Mouse (Mus musculus) G1E (cell line): ENCODE measurements around the gene Kdelr3. TPM values are rescaled to one million over a fixed set of nuclear protein-coding genes. Genes with fewer than 3 reads are reported as not detected.

Source experiments
- ATAC-seq: 2 replicates; pipeline ENCODE4 v1.8.0; 2016; ENCODE audit warnings: mild to moderate bottlenecking; ENCODE audit not compliant: insufficient number of reproducible peaks, poor library complexity, low FRiP score, severe bottlenecking; ENCODE audit errors: extremely low read depth
- DNase-seq: peaks from one replicate; pipeline ENCODE4 v3.0.0; 2012; ENCODE audit warnings: low spot score
- H3K27me3 ChIP-seq: 2 replicates; pipeline ENCODE4 v1.6.1; 2012; ENCODE audit warnings: mild to moderate bottlenecking, low read length, inconsistent platforms; ENCODE audit not compliant: insufficient read depth
- H3K36me3 ChIP-seq: replicated peaks from 2 replicates; pipeline ENCODE3; 2012; ENCODE audit warnings: mild to moderate bottlenecking, inconsistent platforms
- H3K4me1 ChIP-seq: 2 replicates; pipeline ENCODE4 v1.6.1; 2012; ENCODE audit warnings: low read depth, low read length, inconsistent platforms, mixed read lengths; ENCODE audit not compliant: insufficient read depth
- H3K4me3 ChIP-seq: 2 replicates; pipeline ENCODE4 v1.5.1; 2012; ENCODE audit warnings: low read depth, mild to moderate bottlenecking, inconsistent platforms, low read length, moderate library complexity, mixed read lengths
- H3K9me3 ChIP-seq: replicated peaks from 2 replicates; pipeline ENCODE4 v1.6.1; 2012; ENCODE audit warnings: inconsistent platforms
- CTCF ChIP-seq: IDR thresholded peaks from 2 replicates; pipeline ENCODE4 v1.5.1; 2012; ENCODE audit warnings: low read depth, low read length, inconsistent platforms, mixed read lengths
- GATA1 ChIP-seq: IDR thresholded peaks from 2 replicates; pipeline ENCODE4 v1.6.1; 2012; ENCODE audit warnings: borderline replicate concordance, low read length, inconsistent platforms, mixed read lengths
- GATA2 ChIP-seq: IDR thresholded peaks from 2 replicates; pipeline ENCODE4 v1.6.1; 2012; ENCODE audit warnings: low read depth, low read length, inconsistent platforms, borderline replicate concordance
- POLR2AphosphoS5 ChIP-seq: IDR thresholded peaks from 2 replicates; pipeline ENCODE4 v1.6.1; 2012; ENCODE audit warnings: low read depth, low read length, inconsistent platforms; ENCODE audit not compliant: insufficient replicate concordance
- TAL1 ChIP-seq: conservative IDR thresholded peaks from 2 replicates; pipeline ENCODE4 v1.6.1; 2012; ENCODE audit warnings: low read depth, low read length, inconsistent platforms, mixed read lengths
- polyA plus RNA-seq: library from polyadenylated mRNA; stranded (reverse); fragments of >175 nt; gene quantifications from 2 replicates; pipeline ENCODE4 v1.2.3, GENCODE M21; 2012
- total RNA-seq, 2 experiments: library from RNA; stranded (forward) in 1 of 2; stranded (reverse) in 1 of 2; fragments of 200-1000 nt in 1 of 2; fragments of >200 nt in 1 of 2; fragmentation: Nextera tagmentation in 1 of 2; gene quantifications; 2 replicates each; pipeline ENCODE4 v1.2.3; 2014 to 2017

Kdelr3 gene
- total and polyA plus RNA-seq, 3 experiments, result 0.05 TPM; not detected in 2

- Histone ChIP-seq H3K4me1 (peaks cover 19% of the 10 kb centered on the region), H3K9me3 (peaks cover 7% of the 10 kb centered on the region), H3K36me3 (peaks cover 12% of the 10 kb centered on the region), H3K27me3 (peaks cover 23% of the 10 kb centered on the region), H3K4me3 (no peak overlapping the region)
- no peak for DNase-seq
- no peak for ATAC-seq
- TF ChIP-seq GATA2, result no peak
- no peak for TF ChIP-seq TAL1
- no peak for TF ChIP-seq CTCF
- TF ChIP-seq GATA1, result no peak
- no peak for TF ChIP-seq POLR2AphosphoS5
These were observed 32.0 kb downstream of the Kdelr3 start for GRCm38 (mm10) chr15:79548226-79548625.

DNA sequence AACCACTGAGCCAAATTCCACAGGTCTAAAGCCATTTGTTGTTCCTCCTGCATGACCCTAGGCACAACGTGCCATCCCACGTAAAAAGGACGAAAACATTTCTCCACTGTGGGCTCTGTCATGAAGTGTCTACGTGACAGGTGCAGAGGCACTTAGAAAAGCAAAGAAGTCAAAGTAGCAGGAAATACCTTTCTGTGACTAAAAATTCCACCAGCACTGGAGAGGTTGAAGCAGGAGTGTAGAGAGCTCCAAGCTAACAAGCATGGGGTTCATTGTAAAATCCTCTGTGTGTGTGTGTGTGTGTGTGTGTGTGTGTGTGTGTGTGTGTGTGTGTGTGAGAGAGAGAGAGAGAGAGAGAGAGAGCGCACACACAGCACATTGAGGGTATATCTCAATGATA lies 36.4 kb downstream of the Kdelr3 start:
- Histone ChIP-seq H3K27me3 (peaks cover 37% of the 10 kb centered on the region), H3K4me3 (no peak overlapping the region), H3K9me3 (no peaks in the 10 kb centered on the region), H3K36me3 (no peaks in the 10 kb centered on the region), H3K4me1 (no peaks in the 10 kb centered on the region)
- no peak for DNase-seq
- TF ChIP-seq GATA1, result no peak
- no peak for TF ChIP-seq CTCF
- no peak for TF ChIP-seq TAL1
- no peak for TF ChIP-seq GATA2
- no peak for TF ChIP-seq POLR2AphosphoS5
- no peak for ATAC-seq

DNA sequence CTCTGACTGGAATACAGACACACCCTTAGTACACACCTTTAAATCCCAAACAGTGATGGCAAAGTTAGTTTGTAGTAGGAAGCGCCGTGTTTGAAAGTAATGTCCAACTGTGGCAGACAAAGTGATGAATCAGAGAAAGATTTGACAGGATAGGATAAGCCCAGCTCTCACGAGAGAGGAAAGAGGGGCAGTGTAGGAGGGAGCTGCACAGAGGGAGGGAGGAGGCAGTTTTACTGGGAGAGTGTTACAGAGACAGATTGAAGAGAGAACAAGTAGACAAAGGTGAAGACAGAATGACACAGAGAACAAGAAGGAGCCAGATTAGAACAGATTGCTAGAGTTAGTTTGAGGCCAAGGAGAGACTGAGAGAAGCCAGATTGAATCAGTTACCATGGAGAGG lies 43.4 kb downstream of the Kdelr3 start:
- Histone ChIP-seq H3K36me3 (no peaks in the 10 kb centered on the region), H3K4me1 (no peaks in the 10 kb centered on the region), H3K9me3 (no peaks in the 10 kb centered on the region), H3K4me3 (no peak overlapping the region), H3K27me3 (peaks cover 35% of the 10 kb centered on the region)
- TF ChIP-seq GATA1, result no peak
- TF ChIP-seq CTCF, result no peak
- no peak for TF ChIP-seq POLR2AphosphoS5
- TF ChIP-seq TAL1, result no peak
- no peak for TF ChIP-seq GATA2
- ATAC-seq (no peak), DNase-seq (no peak)

DNA sequence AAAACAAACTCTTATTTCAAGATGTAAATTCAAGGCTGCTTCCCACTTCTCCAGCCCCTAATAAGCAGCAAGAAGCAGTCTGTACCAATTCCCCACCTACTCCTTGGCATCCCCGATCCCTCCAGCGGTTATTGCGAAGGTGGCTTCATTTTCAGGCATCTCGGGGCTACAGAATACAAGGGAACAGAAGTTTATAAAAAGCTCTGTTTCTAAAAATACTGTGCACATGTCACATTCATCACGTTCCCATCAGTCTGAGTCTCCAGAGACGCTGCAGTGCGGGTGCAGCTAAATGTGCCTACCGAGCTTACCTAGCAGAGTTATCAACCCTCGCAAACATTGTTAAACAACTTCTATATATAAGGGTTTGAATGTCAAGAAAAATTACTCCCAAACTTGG lies 46.2 kb downstream of the Kdelr3 start:
- TF ChIP-seq GATA1 (no peak), TAL1 (no peak), GATA2 (no peak), CTCF (no peak), POLR2AphosphoS5 (no peak)
- no peak overlapping the region for H3K4me3 ChIP-seq
- H3K4me1 ChIP-seq, result no peaks in the 10 kb centered on the region
- H3K27me3 ChIP-seq, result peaks cover 31% of the 10 kb centered on the region
- no peaks in the 10 kb centered on the region for H3K36me3 ChIP-seq
- H3K9me3 ChIP-seq, result no peaks in the 10 kb centered on the region
- no peak for DNase-seq
- no peak for ATAC-seq

DNA sequence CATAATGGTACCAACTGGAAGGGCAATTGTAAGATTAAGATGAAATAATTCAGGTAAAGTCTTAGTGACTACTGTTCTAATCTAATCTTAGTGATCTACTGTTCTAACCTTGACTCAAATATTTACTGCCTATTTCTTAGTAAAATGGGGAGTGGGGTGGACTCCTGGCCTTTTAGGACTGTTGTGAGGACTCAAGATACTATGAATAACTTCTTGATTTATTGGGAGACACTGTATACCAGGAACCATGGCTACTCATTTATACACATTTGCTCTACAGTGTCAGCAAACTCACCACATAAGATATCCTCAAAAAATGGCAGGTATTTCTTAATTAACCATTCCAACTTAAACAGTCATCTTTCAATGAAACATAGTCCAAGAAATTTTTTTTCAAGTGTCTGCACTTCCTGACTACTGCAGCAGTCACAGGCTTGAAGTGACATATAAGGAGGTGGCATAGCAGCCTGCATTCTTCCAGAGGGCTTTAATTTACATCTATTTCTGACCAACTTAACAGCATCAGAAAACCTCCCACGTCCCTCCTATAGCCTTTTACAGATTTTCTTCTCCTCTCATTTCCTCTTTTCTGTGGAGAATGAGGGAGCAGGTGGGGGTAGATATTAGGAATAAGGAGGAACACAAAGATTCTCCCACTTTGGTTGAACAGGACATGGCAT lies 59.5 kb downstream of the Kdelr3 start:
- H3K4me1 ChIP-seq, result no peaks in the 10 kb centered on the region
- TF ChIP-seq POLR2AphosphoS5 (no peak), GATA2 (no peak), CTCF (no peak), TAL1 (no peak), GATA1 (no peak)
- H3K27me3 ChIP-seq, result peaks cover 3% of the 10 kb centered on the region

GRCm38 (mm10) chr15:79576947-79577346 lies 60.7 kb downstream of the Kdelr3 start:
- Histone ChIP-seq H3K4me3 (no peak overlapping the region), H3K27me3 (peaks cover 3% of the 10 kb centered on the region), H3K9me3 (no peaks in the 10 kb centered on the region), H3K36me3 (no peaks in the 10 kb centered on the region), H3K4me1 (no peaks in the 10 kb centered on the region)
- ATAC-seq (no peak), DNase-seq (no peak)
- no peak for TF ChIP-seq GATA1
- no peak for TF ChIP-seq TAL1
- no peak for TF ChIP-seq POLR2AphosphoS5

More for the DNA sequence above, 59.5 kb downstream of the Kdelr3 start:
- H3K36me3 ChIP-seq, result no peaks in the 10 kb centered on the region
- no peaks in the 10 kb centered on the region for H3K9me3 ChIP-seq
- no peak for DNase-seq
- no peak overlapping the region for H3K4me3 ChIP-seq
- ATAC-seq, result no peak

Other genes with a start within 250 kb of the Kdelr3 start
- not detected in 2 replicates for gene Baiap2l2, start 230.9 kb upstream of the Kdelr3 start, total RNA-seq (2014; fragmentation: Nextera tagmentation)
- 0.06 TPM in 1 of 2 replicates, not detected in the other for gene Baiap2l2, start 230.9 kb upstream of the Kdelr3 start, total RNA-seq (2017)
- gene Baiap2l2, start 230.9 kb upstream of the Kdelr3 start, polyA plus RNA-seq, result not detected in 2 replicates
- gene Pla2g6, start 188.0 kb upstream of the Kdelr3 start, total RNA-seq (2014; fragmentation: Nextera tagmentation), result 22.1 and 24.5 TPM in 2 replicates
- gene Pla2g6, start 188.0 kb upstream of the Kdelr3 start, total RNA-seq (2017), result 6.5 and 7.0 TPM in 2 replicates
- gene Pla2g6, start 188.0 kb upstream of the Kdelr3 start, polyA plus RNA-seq, result 25.1 and 26.4 TPM in 2 replicates
- 10.1 and 10.2 TPM in 2 replicates for gene Maff, start 169.8 kb upstream of the Kdelr3 start, total RNA-seq (2014; fragmentation: Nextera tagmentation)
- 11.7 and 14.8 TPM in 2 replicates for gene Maff, start 169.8 kb upstream of the Kdelr3 start, total RNA-seq (2017)
- 8.4 and 8.6 TPM in 2 replicates for gene Maff, start 169.8 kb upstream of the Kdelr3 start, polyA plus RNA-seq
- 11.3 and 13.3 TPM in 2 replicates for gene Tmem184b, start 112.8 kb upstream of the Kdelr3 start, total RNA-seq (2014; fragmentation: Nextera tagmentation)
- 1.9 and 2.3 TPM in 2 replicates for gene Tmem184b, start 112.8 kb upstream of the Kdelr3 start, total RNA-seq (2017)
- 12.9 and 13.8 TPM in 2 replicates for gene Tmem184b, start 112.8 kb upstream of the Kdelr3 start, polyA plus RNA-seq
- gene Csnk1e, start 60.8 kb upstream of the Kdelr3 start, total RNA-seq (2014; fragmentation: Nextera tagmentation), result not detected in 2 replicates
- gene Csnk1e, start 60.8 kb upstream of the Kdelr3 start, total RNA-seq (2017), result 0.35 and 0.44 TPM in 2 replicates
- not detected in 2 replicates for gene Csnk1e, start 60.8 kb upstream of the Kdelr3 start, polyA plus RNA-seq
- not detected in 2 replicates for gene Kcnj4, start 11.2 kb upstream of the Kdelr3 start, total RNA-seq (2014; fragmentation: Nextera tagmentation)
- gene Kcnj4, start 11.2 kb upstream of the Kdelr3 start, total RNA-seq (2017), result 0.05 TPM in 1 of 2 replicates, not detected in the other
- gene Kcnj4, start 11.2 kb upstream of the Kdelr3 start, polyA plus RNA-seq, result not detected in 2 replicates
- gene Ddx17, start 30.3 kb downstream of the Kdelr3 start, total RNA-seq (2014; fragmentation: Nextera tagmentation), result 238 and 294 TPM in 2 replicates
- gene Ddx17, start 30.3 kb downstream of the Kdelr3 start, total RNA-seq (2017), result 191 and 220 TPM in 2 replicates
- 54.2 and 61.0 TPM in 2 replicates for gene Ddx17, start 30.3 kb downstream of the Kdelr3 start, polyA plus RNA-seq
- not detected in 2 replicates for gene Dmc1, start 88.7 kb downstream of the Kdelr3 start, total RNA-seq (2014; fragmentation: Nextera tagmentation)
- 0.29 TPM in 1 of 2 replicates, not detected in the other for gene Dmc1, start 88.7 kb downstream of the Kdelr3 start, total RNA-seq (2017)
- gene Dmc1, start 88.7 kb downstream of the Kdelr3 start, polyA plus RNA-seq, result not detected in 2 replicates
- gene Fam227a, start 142.5 kb downstream of the Kdelr3 start, total RNA-seq (2014; fragmentation: Nextera tagmentation), result 0.90 and 3.4 TPM in 2 replicates
- gene Fam227a, start 142.5 kb downstream of the Kdelr3 start, total RNA-seq (2017), result 1.2 and 2.1 TPM in 2 replicates
- gene Fam227a, start 142.5 kb downstream of the Kdelr3 start, polyA plus RNA-seq, result 0.11 and 0.13 TPM in 2 replicates
- 9.9 and 18.5 TPM in 2 replicates for gene Cby1, start 142.8 kb downstream of the Kdelr3 start, total RNA-seq (2014; fragmentation: Nextera tagmentation)
- gene Cby1, start 142.8 kb downstream of the Kdelr3 start, total RNA-seq (2017), result 44.7 and 54.5 TPM in 2 replicates
- 98.0 and 113 TPM in 2 replicates for gene Cby1, start 142.8 kb downstream of the Kdelr3 start, polyA plus RNA-seq
- 116 and 133 TPM in 2 replicates for gene Tomm22, start 154.4 kb downstream of the Kdelr3 start, total RNA-seq (2014; fragmentation: Nextera tagmentation)
- gene Tomm22, start 154.4 kb downstream of the Kdelr3 start, total RNA-seq (2017), result 144 and 169 TPM in 2 replicates
- 103 and 140 TPM in 2 replicates for gene Tomm22, start 154.4 kb downstream of the Kdelr3 start, polyA plus RNA-seq
- gene Josd1, start 171.5 kb downstream of the Kdelr3 start, total RNA-seq (2014; fragmentation: Nextera tagmentation), result 19.1 and 23.3 TPM in 2 replicates
- gene Josd1, start 171.5 kb downstream of the Kdelr3 start, total RNA-seq (2017), result 21.6 and 21.9 TPM in 2 replicates
- 16.7 and 22.6 TPM in 2 replicates for gene Josd1, start 171.5 kb downstream of the Kdelr3 start, polyA plus RNA-seq
- gene Gtpbp1, start 174.4 kb downstream of the Kdelr3 start, total RNA-seq (2014; fragmentation: Nextera tagmentation), result 63.7 and 74.7 TPM in 2 replicates
- 54.8 and 58.6 TPM in 2 replicates for gene Gtpbp1, start 174.4 kb downstream of the Kdelr3 start, total RNA-seq (2017)
- gene Gtpbp1, start 174.4 kb downstream of the Kdelr3 start, polyA plus RNA-seq, result 108 and 116 TPM in 2 replicates
- 16.2 and 33.3 TPM in 2 replicates for gene Sun2, start 226.1 kb downstream of the Kdelr3 start, total RNA-seq (2014; fragmentation: Nextera tagmentation)
- 24.2 and 24.4 TPM in 2 replicates for gene Sun2, start 226.1 kb downstream of the Kdelr3 start, total RNA-seq (2017)
- 30.1 and 32.3 TPM in 2 replicates for gene Sun2, start 226.1 kb downstream of the Kdelr3 start, polyA plus RNA-seq